Mouse (Mus musculus) limb, embryonic 12.5 days (tissue): ENCODE results near the gene Hnrnph2. TPM values are rescaled to one million over a fixed set of nuclear protein-coding genes. Genes with fewer than 3 reads are reported as not detected.
A peak's percentile ranks its signal among the peaks of the same experiment; 100 is the strongest.

Source experiments
- ATAC-seq: fragments of 200-750 bp; cut with Nextera tagmentation; 2 replicates; pipeline ENCODE4 v1.8.0; 2017; ENCODE audit warnings: low read depth, moderate TSS enrichment; ENCODE audit not compliant: insufficient number of reproducible peaks, insufficient read depth, low FRiP score, low TSS enrichment
- H3K27ac ChIP-seq: fragments of 300-500 bp; sonication (generic); 2 replicates; pipeline ENCODE4 v1.5.1; 2016; ENCODE audit warnings: mild to moderate bottlenecking, moderate library complexity
- H3K27me3 ChIP-seq: fragments of 300-500 bp; sonication (generic); 2 replicates; pipeline ENCODE4 v1.6.1; 2016; ENCODE audit warnings: mild to moderate bottlenecking, moderate library complexity
- H3K36me3 ChIP-seq: fragments of 300-500 bp; sonication (generic); 2 replicates; pipeline ENCODE4 v1.6.1; 2016; ENCODE audit warnings: mild to moderate bottlenecking, moderate library complexity
- H3K4me1 ChIP-seq: fragments of 300-500 bp; sonication (generic); replicated peaks from 2 replicates; pipeline ENCODE4 v1.6.1; 2016
- H3K4me2 ChIP-seq: fragments of 300-500 bp; sonication (generic); 2 replicates; pipeline ENCODE4 v1.6.1; 2016; ENCODE audit warnings: mild to moderate bottlenecking, moderate library complexity
- H3K4me3 ChIP-seq: fragments of 300-500 bp; sonication (generic); replicated peaks from 2 replicates; pipeline ENCODE4 v1.5.1; 2016; ENCODE audit warnings: mild to moderate bottlenecking
- H3K9ac ChIP-seq: fragments of 300-500 bp; sonication (generic); replicated peaks from 2 replicates; pipeline ENCODE4 v1.6.1; 2016; ENCODE audit warnings: mild to moderate bottlenecking, moderate library complexity
- H3K9me3 ChIP-seq: fragments of 300-500 bp; sonication (generic); 2 replicates; pipeline ENCODE4 v1.6.1; 2016; ENCODE audit warnings: mild to moderate bottlenecking, moderate library complexity
- WGBS: fragments of 180-500 bp; shearing (Covaris S2); methylation state at CpG from one replicate; pipeline ENCODE4 v1.1.7; 2016; 5-methylcytosine and 5-hydroxymethylcytosine counted together
- polyA plus RNA-seq: library from polyadenylated mRNA; unstranded; fragments of >200 nt; fragmentation: Nextera tagmentation; extraction: Ambion mirVana; gene quantifications from 2 replicates; pipeline ENCODE4 v1.2.1, GENCODE M21; 2016

Hnrnph2 gene
- polyA plus RNA-seq, 1 experiment from 2014 or later: 166 TPM

DNA sequence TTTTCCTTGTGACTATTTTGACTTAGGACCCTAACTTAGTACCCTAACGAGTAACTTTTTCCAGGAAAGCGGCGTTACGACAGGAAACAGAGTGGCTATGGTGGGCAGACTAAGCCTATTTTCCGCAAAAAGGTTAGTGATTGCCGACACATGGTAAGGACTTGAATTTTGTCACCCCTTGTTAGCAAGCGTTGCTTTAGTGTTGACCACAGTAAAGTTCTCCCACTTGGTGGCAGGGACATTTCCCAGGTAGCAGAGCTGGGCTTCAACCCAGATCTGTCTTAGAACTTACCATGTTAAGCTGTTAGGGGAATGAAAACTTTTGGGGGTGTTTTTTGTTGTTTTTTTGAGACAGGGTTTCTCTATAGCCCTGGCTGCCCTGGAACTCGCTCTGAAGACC is 14.5 kb upstream of the Hnrnph2 start:
- H3K27ac ChIP-seq: peak overlapping the region; percentile 89; the same call in 1 of the 2 replicates

DNA sequence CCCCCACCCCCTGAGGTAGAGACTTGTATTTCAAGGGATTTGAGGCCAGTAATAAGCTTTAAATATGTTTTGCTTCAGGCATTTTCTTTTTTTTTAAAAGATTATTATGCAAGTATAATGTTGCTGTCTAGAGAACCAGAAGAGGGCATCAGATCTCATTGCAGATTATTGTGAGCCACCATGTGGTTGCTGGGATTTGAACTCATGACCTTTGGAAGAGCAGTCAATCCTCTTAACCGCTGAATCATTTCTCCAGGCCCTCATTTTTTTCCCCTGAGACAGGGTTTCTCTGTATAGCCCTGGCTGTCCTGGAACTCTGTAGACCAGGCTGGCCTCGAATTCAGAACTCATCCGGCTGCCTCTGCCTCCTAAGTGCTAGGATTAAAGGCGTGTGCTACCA is 12.7 kb upstream of the Hnrnph2 start:
- no peaks in the 10 kb centered on the region for H3K4me1 ChIP-seq
- H3K4me2 ChIP-seq: no peak overlapping the region
- H3K9ac ChIP-seq: no peak overlapping the region
- WGBS: 84% methylated on average over 4 of the region's 4 CpGs
- H3K27ac ChIP-seq: no peak overlapping the region
- no peaks in the 10 kb centered on the region for H3K9me3 ChIP-seq
- no peak overlapping the region for H3K4me3 ChIP-seq
- peaks cover 18% of the 10 kb centered on the region for H3K36me3 ChIP-seq
- ATAC-seq: no peak
- H3K27me3 ChIP-seq: peaks cover 16% of the 10 kb centered on the region

More for the DNA sequence above, 14.5 kb upstream of the Hnrnph2 start:
- H3K4me3 ChIP-seq: peak overlapping the region; percentile 51
- 33% methylated on average over 8 of the region's 8 CpGs for WGBS
- H3K36me3 ChIP-seq: peaks cover 18% of the 10 kb centered on the region
- peaks cover 21% of the 10 kb centered on the region for H3K27me3 ChIP-seq
- H3K9me3 ChIP-seq: no peaks in the 10 kb centered on the region
- H3K4me1 ChIP-seq: no peaks in the 10 kb centered on the region
- peak overlapping the region; percentile 72 for H3K9ac ChIP-seq
- peak overlapping the region; percentile 62 for H3K4me2 ChIP-seq
- ATAC-seq: no peak

DNA sequence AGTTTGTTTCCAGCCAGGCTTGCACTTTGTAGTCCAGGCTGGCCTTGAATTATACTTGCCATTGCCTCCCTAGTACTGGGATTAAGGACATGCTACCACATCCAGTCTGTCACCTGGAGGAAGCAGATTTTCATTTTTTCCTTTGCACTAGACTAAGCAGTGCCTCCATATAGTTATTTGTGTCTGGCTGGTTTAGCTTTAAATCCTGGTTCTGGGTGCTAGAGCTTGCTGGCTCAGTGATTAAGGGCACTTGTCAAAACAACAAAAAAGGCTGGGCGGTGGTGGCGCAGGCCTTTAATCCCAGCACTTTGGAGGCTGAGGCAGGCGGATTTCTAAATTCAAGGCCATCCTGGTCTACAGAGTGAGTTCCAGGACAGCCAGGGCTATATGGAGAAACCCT is 12.0 kb upstream of the Hnrnph2 start:
- Histone ChIP-seq H3K9ac (no peak overlapping the region), H3K27me3 (peaks cover 16% of the 10 kb centered on the region), H3K36me3 (peaks cover 18% of the 10 kb centered on the region), H3K4me1 (no peaks in the 10 kb centered on the region), H3K4me3 (no peak overlapping the region), H3K27ac (no peak overlapping the region), H3K9me3 (no peaks in the 10 kb centered on the region), H3K4me2 (no peak overlapping the region)
- 86% methylated on average over 3 of the region's 3 CpGs for WGBS
- ATAC-seq: no peak

DNA sequence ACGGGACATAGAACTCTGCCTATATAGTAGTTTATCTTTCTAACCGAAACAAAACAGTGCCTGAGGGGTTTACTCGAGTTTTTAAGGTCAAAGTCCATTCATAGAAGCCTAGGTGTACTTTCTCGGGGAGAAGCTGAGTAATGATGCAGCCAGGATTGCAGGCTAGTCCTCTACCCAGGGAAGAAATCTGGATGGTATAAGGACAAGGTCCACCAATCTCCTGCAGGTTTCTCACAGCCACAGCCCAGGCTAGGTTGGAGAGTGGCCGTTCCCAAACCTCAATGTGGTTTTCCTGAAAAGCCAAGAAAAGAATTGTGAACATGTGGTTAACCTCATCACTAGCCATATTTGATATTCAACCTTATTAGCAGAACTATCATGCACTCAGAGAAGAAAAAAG is 11.1 kb upstream of the Hnrnph2 start:
- WGBS: 56% methylated on average over 5 of the region's 5 CpGs
- no peak overlapping the region for H3K27ac ChIP-seq
- no peaks in the 10 kb centered on the region for H3K9me3 ChIP-seq
- peaks cover 18% of the 10 kb centered on the region for H3K36me3 ChIP-seq
- H3K4me2 ChIP-seq: no peak overlapping the region
- no peak for ATAC-seq
- no peak overlapping the region for H3K4me3 ChIP-seq
- no peaks in the 10 kb centered on the region for H3K4me1 ChIP-seq
- peaks cover 16% of the 10 kb centered on the region for H3K27me3 ChIP-seq
- no peak overlapping the region for H3K9ac ChIP-seq

DNA sequence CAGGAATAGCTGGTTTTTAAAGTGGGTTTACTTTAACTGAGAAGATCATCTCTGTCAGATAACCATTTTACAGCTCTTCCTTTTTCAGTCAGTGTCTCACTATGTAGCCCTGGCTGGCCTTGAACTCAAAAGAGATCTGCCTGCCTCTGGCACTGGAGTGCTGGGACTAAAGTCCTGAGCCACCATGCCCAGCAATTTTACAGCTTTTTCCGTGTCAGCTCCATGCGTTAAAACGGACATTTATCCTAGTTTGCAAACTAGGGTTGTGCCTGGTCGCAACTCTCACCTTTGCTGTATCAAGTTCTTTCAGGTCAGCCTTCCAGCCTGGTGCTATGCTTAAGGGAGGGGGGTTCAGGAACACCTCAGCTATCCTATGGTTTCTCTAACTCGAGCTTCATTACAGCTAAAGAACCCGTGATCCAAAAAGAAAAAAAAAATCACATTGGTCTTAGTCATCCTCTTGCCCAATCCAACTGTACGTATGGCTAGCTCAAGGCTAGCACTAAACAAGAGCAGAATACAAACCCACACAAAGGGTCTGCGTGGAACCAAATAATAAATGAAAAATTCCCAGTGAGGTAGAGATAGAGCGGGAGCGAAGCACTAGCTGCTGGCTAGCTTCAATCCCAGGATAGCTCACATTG is 935 bp upstream of the Hnrnph2 start:
- H3K4me2 ChIP-seq: peak overlapping the region; percentile 57
- peak overlapping the region; percentile 44 for H3K4me3 ChIP-seq
- H3K36me3 ChIP-seq: no peaks in the 10 kb centered on the region
- ATAC-seq: no peak
- peak overlapping the region; percentile 42; the same call in 1 of the 2 replicates for H3K9ac ChIP-seq
- 28% methylated on average over 10 of the region's 10 CpGs for WGBS
- H3K9me3 ChIP-seq: no peaks in the 10 kb centered on the region
- H3K4me1 ChIP-seq: peaks cover 6% of the 10 kb centered on the region; the same call in 1 of the 2 replicates
- peaks cover 12% of the 10 kb centered on the region for H3K27me3 ChIP-seq
- H3K27ac ChIP-seq: no peak overlapping the region

DNA sequence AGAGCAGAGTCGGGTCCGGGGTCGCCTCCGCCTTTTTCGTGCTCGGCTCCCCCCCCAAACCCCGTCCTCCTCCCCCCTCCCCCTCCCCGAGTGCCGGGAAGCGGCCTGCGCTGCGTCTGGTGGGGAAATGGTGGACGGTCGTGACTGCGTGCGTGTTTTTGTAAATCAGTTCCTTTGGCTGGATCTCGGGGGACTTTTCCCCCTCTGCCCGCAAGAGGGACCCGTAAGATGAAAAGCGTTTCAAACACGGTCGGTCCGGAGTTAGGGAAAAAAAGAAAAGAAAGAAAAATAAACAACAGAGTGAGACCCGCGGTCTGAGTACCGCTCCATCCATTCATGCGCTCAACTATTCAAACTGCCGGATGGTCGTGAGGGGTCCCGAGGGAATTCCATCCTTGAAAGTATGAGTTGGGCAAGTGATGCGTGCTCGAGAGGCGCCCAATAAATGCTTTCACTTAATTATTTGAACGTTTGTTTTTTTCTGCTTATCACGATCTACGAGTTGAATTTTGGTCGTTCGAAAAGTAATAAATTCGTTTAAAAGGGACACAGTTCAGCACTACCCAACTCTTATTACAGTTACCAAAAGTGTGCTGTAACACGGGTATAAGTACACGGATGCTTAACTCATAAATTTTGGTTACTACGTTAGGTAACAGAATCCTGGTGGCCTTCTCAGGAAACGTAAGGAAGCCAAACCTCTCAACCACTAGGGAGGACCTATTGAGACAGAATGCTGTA is 571 bp downstream of the Hnrnph2 start:
- Histone ChIP-seq H3K4me2 (peak overlapping the region; percentile 52), H3K27me3 (peaks cover 7% of the 10 kb centered on the region), H3K27ac (peak overlapping the region; percentile 86), H3K9ac (peak overlapping the region; percentile 57), H3K4me1 (peaks cover 6% of the 10 kb centered on the region; the same call in 1 of the 2 replicates), H3K4me3 (peak overlapping the region; percentile 44), H3K9me3 (no peaks in the 10 kb centered on the region), H3K36me3 (no peaks in the 10 kb centered on the region)
- 14% methylated on average over 40 of the region's 43 CpGs for WGBS
- ATAC-seq: peak; percentile 79

DNA sequence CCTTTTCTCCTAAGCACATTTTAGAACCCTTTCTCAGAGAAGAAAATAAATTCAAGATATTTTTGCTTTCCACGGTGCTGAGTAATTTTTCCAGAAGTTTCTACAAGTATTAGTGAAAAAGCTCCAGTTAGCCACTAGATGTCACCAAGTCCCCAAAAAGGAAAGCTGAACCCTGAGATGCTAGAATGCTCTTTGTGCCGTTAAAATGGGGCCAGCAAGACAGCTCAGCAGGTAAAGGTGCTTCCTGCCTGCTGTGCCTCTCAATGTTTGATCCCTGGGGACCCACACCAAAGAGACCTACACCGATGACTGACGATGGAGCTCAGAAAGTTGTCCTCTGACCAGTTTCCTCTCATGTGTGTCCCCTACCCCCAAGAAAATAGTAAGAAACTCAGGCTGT is 8.5 kb downstream of the Hnrnph2 start:
- no peak overlapping the region for H3K4me3 ChIP-seq
- no peaks in the 10 kb centered on the region for H3K4me1 ChIP-seq
- ATAC-seq: no peak
- H3K4me2 ChIP-seq: no peak overlapping the region
- H3K9ac ChIP-seq: no peak overlapping the region
- 49% methylated on average over 4 of the region's 4 CpGs for WGBS
- 0 out of 2 replicates have a peak, but pooled peaks cover 3% of the 10 kb centered on the region for H3K27me3 ChIP-seq
- H3K27ac ChIP-seq: no peak overlapping the region
- no peaks in the 10 kb centered on the region for H3K36me3 ChIP-seq
- no peaks in the 10 kb centered on the region for H3K9me3 ChIP-seq

DNA sequence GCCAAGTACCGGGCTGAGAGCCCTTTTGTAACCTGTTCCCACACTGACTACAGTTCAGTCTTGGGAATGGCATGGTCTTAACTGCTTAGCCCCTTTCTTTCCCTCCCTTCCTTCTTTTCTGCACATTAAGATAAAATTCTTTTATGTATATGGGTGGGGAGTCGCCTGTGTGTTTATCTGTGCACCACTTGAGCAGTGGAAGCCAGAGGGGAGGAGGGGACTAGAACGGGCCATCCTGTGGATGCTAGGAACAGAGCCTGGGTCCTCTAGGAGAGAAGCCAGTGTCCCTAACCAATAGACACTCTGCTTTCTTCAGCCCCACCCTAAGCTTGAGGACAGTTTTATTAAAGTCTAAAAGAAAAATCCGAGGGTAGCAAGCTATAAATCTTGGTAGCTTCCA is 10.0 kb downstream of the Hnrnph2 start:
- H3K27me3 ChIP-seq: 0 out of 2 replicates have a peak, but pooled peaks cover 3% of the 10 kb centered on the region
- no peaks in the 10 kb centered on the region for H3K9me3 ChIP-seq
- H3K9ac ChIP-seq: no peak overlapping the region
- H3K27ac ChIP-seq: no peak overlapping the region
- H3K4me3 ChIP-seq: no peak overlapping the region
- H3K4me2 ChIP-seq: no peak overlapping the region
- ATAC-seq: no peak
- no peaks in the 10 kb centered on the region for H3K36me3 ChIP-seq
- WGBS: 81% methylated on average over 4 of the region's 4 CpGs
- no peaks in the 10 kb centered on the region for H3K4me1 ChIP-seq

DNA sequence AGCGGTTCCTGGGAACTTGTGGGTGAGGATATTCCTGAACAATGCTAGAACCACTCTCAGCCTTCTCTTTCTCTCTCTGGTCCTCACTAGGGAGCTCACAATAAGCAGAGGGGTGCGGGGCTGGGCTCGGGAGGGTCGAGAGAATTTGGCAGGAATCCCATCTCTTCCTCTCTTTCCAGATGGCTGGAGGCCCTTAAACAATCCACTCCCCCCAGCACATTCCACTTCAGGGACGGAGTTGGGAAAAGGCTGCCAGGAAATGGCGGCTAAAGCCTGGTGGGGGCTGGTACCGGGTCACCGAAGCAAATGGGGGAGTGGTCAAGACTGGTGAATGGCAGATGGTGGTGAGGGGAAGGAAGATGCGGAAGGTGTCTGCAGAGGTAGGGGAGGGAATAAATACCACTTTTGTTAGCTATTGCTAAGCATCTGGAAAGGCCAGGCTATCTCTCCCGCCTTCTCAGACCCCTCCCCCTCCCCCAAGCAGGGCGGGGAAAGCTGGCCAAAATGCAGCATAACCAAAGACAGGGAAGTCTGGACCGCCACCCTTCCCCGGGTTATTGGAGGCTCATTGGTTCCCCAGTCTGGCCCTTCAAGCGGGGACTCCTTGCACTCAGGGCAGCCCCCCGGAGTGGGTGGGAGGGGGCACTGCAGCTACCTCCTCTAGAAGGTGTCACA is 11.4 kb downstream of the Hnrnph2 start:
- Histone ChIP-seq H3K9me3 (no peaks in the 10 kb centered on the region), H3K4me2 (peak overlapping the region; percentile 44), H3K27me3 (peaks cover 3% of the 10 kb centered on the region; the same call in 1 of the 2 replicates), H3K36me3 (no peaks in the 10 kb centered on the region), H3K4me3 (peak overlapping the region; percentile 27), H3K9ac (no peak overlapping the region), H3K27ac (peak overlapping the region; percentile 92), H3K4me1 (no peaks in the 10 kb centered on the region)
- peak; percentile 95 for ATAC-seq
- WGBS: 33% methylated on average over 14 of the region's 15 CpGs

DNA sequence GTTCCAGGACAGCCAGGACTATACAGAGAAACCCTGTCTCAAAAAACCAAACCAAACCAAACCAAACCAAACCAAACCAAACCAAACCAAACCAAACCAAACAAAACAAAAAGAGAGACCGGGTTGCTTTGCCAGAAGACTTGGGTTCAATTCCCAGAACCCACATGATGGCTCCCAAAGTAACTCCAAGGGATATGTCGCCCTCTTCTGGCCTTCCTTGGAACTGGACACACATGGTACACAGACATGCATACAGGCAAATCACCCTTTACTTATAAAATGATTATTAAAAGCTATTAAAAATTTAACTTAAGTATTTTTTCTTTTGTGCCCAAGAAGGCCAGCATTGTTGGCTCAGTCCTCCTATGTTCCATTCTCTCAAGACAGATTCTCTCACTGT is 13.3 kb downstream of the Hnrnph2 start:
- H3K4me2 ChIP-seq: no peak overlapping the region
- H3K9me3 ChIP-seq: no peaks in the 10 kb centered on the region
- H3K4me1 ChIP-seq: no peaks in the 10 kb centered on the region
- WGBS: 73% methylated on average over 2 of the region's 2 CpGs
- H3K9ac ChIP-seq: no peak overlapping the region
- H3K27me3 ChIP-seq: peaks cover 3% of the 10 kb centered on the region; the same call in 1 of the 2 replicates
- H3K4me3 ChIP-seq: no peak overlapping the region
- H3K27ac ChIP-seq: no peak overlapping the region
- H3K36me3 ChIP-seq: no peaks in the 10 kb centered on the region
- ATAC-seq: no peak

DNA sequence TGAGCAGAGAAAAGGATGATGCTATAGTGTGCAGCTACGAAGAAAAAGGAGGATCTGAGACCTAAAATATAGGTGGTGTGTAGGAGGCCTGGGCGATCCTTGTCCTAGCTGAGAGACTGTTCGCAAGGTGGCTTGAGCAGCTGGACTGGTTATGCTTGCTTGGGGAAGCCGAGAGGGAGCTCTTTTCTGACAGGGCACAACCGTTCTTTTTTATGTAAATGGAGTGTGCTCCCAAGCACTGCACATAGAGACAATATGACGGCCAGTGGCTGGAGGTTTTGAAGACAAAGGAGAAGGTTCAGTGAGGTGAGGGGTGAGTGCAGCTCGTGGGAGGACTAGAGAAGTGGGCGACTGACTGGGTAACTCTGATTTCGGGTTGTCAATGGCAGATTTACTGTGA is 18.7 kb downstream of the Hnrnph2 start:
- no peaks in the 10 kb centered on the region for H3K9me3 ChIP-seq
- no peaks in the 10 kb centered on the region for H3K36me3 ChIP-seq
- no peaks in the 10 kb centered on the region for H3K4me1 ChIP-seq
- no peak overlapping the region for H3K4me3 ChIP-seq
- no peak overlapping the region for H3K27ac ChIP-seq
- WGBS: 73% methylated on average over 9 of the region's 9 CpGs
- no peak overlapping the region for H3K4me2 ChIP-seq
- H3K9ac ChIP-seq: no peak overlapping the region
- H3K27me3 ChIP-seq: peaks cover 8% of the 10 kb centered on the region; the same call in 1 of the 2 replicates
- ATAC-seq: no peak
